Mouse (Mus musculus) G1E (cell line): ENCODE data around the gene Dmrtc2.

Experiments
- CTCF ChIP-seq: IDR thresholded peaks from 2 replicates; pipeline ENCODE4 v1.5.1; 2012; ENCODE audit warnings: low read depth, low read length, inconsistent platforms, mixed read lengths
- GATA1 ChIP-seq: IDR thresholded peaks from 2 replicates; pipeline ENCODE4 v1.6.1; 2012; ENCODE audit warnings: borderline replicate concordance, low read length, inconsistent platforms, mixed read lengths
- GATA2 ChIP-seq: IDR thresholded peaks from 2 replicates; pipeline ENCODE4 v1.6.1; 2012; ENCODE audit warnings: low read depth, low read length, inconsistent platforms, borderline replicate concordance
- POLR2AphosphoS5 ChIP-seq: IDR thresholded peaks from 2 replicates; pipeline ENCODE4 v1.6.1; 2012; ENCODE audit warnings: low read depth, low read length, inconsistent platforms; ENCODE audit not compliant: insufficient replicate concordance
- TAL1 ChIP-seq: conservative IDR thresholded peaks from 2 replicates; pipeline ENCODE4 v1.6.1; 2012; ENCODE audit warnings: low read depth, low read length, inconsistent platforms, mixed read lengths

- TF ChIP-seq CTCF (no peak), GATA1 (no peak), POLR2AphosphoS5 (no peak), GATA2 (no peak), TAL1 (no peak)
Measured at GRCm38 (mm10) chr7:24869080-24869479, 777 bp upstream of the Dmrtc2 start.
